ENCODE assay signal across 27 mouse cellular contexts in genomic region chr11:108315736-108316135, GRCm38 (mm10). TPM values are rescaled to one million over a fixed set of nuclear protein-coding genes. Genes with fewer than 3 reads are reported as not detected.
"Had no signal": no experiment of that assay in that cellular context is flagged by ENCODE, and none has a peak within 500 bp of the region (broad histone marks: within the 10 kb centered on the region; RNA-seq: fewer than 3 reads in every experiment).

No protein-coding gene starts in this region.

- H3K27ac ChIP-seq: heart, embryonic 13.5 days; hindbrain, embryonic 10.5 days; hindbrain, embryonic 12.5 days; hindbrain, embryonic 14.5 days; intestine, embryonic 15.5 days; layer of hippocampus, adult 2 months; left cerebral cortex, adult 2 months; limb, embryonic 10.5 days; limb, embryonic 12.5 days; liver, embryonic 13.5 days had no signal

- H3K9me3 ChIP-seq: heart, embryonic 13.5 days; hindbrain, embryonic 10.5 days; hindbrain, embryonic 12.5 days; intestine, embryonic 15.5 days; limb, embryonic 10.5 days; limb, embryonic 12.5 days; liver, embryonic 13.5 days had no signal

- H3K4me3 ChIP-seq: heart, embryonic 13.5 days; hindbrain, embryonic 10.5 days; hindbrain, embryonic 12.5 days; intestine, embryonic 15.5 days; layer of hippocampus, adult 2 months; left cerebral cortex, adult 2 months; limb, embryonic 10.5 days; limb, embryonic 12.5 days; liver, embryonic 13.5 days had no signal

- H3K4me1 ChIP-seq: hindbrain, embryonic 10.5 days had no signal

- H3K27me3 ChIP-seq: heart, embryonic 13.5 days; hindbrain, embryonic 12.5 days; intestine, embryonic 15.5 days; limb, embryonic 12.5 days; liver, embryonic 13.5 days had no signal

- H3K36me3 ChIP-seq: heart, embryonic 13.5 days; hindbrain, embryonic 10.5 days; hindbrain, embryonic 12.5 days; intestine, embryonic 15.5 days; limb, embryonic 10.5 days; limb, embryonic 12.5 days; liver, embryonic 13.5 days had no signal

- DNase-seq: gastrocnemius, postnatal 10 days; gastrocnemius, postnatal 25 days; heart, adult 18-20 months; heart, postnatal 10 days; heart, postnatal 4 days; kidney, adult 18-20 months; kidney, adult 8-10 months; kidney, postnatal 10 days; kidney, postnatal 25 days; kidney, postnatal 4 days; liver; liver, embryonic 13.5 days had no signal

- ATAC-seq: hindbrain, embryonic 16.5 days; inflammation-experienced regulatory T-cells, adult 6 months; intestine, embryonic 15.5 days; intestine, postnatal 0 days had no signal

- H3K9ac ChIP-seq: heart, embryonic 13.5 days; hindbrain, embryonic 12.5 days; hindbrain, embryonic 14.5 days; intestine, embryonic 15.5 days; limb, embryonic 12.5 days; liver, embryonic 13.5 days had no signal

RNA-seq across cellular contexts. Expression of gene Apoh, which starts 27.4 kb away (rescaled TPM):
- total RNA-seq: granulocyte monocyte progenitor cell, adult 5-6 weeks; heart, adult 8-10 months had no signal
- polyA plus RNA-seq: hindbrain, embryonic 10.5 days; inflammation-experienced regulatory T-cells, adult 6 months; kidney, embryonic 14.5 days; limb, embryonic 10.5 days; limb, embryonic 12.5 days had no signal
